Mouse (Mus musculus) granulocyte monocyte progenitor cell, adult 5-6 weeks (primary cell): ENCODE data around the gene Taar6. TPM values are rescaled to one million over a fixed set of nuclear protein-coding genes. Genes with fewer than 3 reads are reported as not detected.

Source experiments
- ATAC-seq: replicated peaks from 2 replicates; pipeline ENCODE4 v1.8.0; 2016; ENCODE audit warnings: mild to moderate bottlenecking, moderate TSS enrichment, inconsistent platforms; ENCODE audit not compliant: poor library complexity, severe bottlenecking
- total RNA-seq, 2 experiments: library from RNA; stranded (forward) in 1 of 2; stranded (reverse) in 1 of 2; fragments of 200-712, 200-1000 nt in 1 of 2; fragments of >200 nt in 1 of 2; fragmentation: Nextera tagmentation in 1 of 2; gene quantifications; 2 replicates each; pipeline ENCODE4 v1.2.3; 2014 to 2017

The Taar6 gene
- total RNA-seq (2014; fragmentation: Nextera tagmentation) (not detected in 2 replicates), total RNA-seq (2017) (not detected in 2 replicates)

DNA sequence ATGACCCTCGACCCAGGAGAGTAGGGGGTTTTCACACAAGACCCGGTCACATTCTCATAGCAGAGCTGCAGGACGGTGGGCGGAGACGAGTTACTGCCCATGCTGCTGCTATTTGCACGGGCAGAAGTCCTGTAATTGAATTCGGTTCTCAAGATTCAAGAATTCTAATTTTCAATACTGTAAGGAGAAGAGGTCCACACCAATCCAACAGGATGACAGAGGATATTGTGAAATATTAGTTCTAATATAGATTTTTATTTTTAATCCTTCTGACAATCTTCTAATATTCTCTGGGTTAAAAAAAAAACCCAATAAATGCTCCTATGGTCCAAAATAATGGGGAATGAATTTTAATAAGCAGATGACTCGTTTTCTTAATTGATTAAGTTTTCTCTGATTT, at the start of gene Taar6:
Gene Taar6, minus strand, starts transcription at position 101 of the 400 bp plus-strand sequence.
- no peak for ATAC-seq

GRCm38 (mm10) chr10:24031347-24031746, 45.9 kb upstream of the Taar6 start:
- ATAC-seq: no peak

GRCm38 (mm10) chr10:24026922-24027321, 41.5 kb upstream of the Taar6 start, which contains the start of gene Taar7d:
Gene Taar7d (plus strand): TSS chr10:24027222.
- ATAC-seq: no peak

DNA sequence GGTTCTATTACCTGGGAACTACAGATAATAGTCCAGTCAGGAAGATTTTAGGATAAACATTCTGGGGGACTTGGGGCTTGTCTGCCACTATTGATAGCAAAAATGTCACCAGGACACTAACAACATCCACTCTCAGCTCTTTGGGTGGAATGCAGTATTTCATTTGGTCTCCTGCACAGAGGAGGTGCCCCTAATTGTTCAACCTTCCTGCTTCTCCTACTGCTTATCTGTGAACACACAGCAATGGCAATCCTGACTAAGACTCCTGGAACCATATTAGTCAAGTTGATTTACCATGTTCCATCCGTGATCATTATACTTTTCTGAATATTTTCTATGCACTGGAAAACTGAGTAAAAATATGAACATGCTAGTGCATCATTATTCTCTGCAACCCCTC, 22.7 kb upstream of the Taar6 start:
- no peak for ATAC-seq

DNA sequence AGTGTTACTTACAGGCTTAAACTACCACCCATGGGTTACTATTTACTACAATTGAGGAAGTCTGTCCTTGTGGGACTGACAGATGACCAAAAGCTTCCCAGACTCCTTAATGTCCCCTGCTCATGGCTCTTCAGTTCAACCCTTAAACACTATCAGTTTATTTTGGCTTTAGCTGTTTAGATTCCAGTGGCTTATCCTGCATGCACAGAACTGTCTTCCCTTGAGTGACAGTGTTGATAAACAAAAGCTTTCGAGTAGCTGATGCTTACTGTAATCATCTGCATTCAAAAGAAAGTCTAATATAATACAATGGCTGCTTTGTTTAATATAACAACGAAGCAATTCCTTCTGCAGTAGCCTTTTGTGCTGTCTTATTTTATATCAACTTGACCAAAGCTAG, 21.6 kb upstream of the Taar6 start:
- ATAC-seq: no peak

DNA sequence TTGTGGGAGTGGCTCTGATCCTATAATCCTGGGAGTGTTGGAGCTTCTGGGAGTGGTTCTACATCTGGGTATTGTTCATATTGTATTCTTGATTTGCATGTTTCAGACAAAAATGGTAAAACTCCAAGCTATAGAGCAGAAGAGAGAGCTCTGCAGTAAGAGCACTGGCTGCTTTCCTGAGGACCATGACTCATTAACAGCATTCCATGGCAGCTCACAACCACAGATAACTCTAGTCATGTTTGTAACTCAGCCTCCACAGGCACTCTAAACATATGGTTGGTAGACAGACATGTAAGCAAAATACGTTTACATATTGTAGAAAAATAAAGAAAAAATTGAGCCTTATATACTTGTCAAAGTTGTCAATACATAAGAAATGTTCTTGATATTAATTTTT, 21.0 kb upstream of the Taar6 start:
- no peak for ATAC-seq

- ATAC-seq: no peak
Observed at GRCm38 (mm10) chr10:23999639-24000038, 14.2 kb upstream of the Taar6 start, which contains the start of gene Taar7b. Gene Taar7b (plus strand): TSS chr10:23999939.

DNA sequence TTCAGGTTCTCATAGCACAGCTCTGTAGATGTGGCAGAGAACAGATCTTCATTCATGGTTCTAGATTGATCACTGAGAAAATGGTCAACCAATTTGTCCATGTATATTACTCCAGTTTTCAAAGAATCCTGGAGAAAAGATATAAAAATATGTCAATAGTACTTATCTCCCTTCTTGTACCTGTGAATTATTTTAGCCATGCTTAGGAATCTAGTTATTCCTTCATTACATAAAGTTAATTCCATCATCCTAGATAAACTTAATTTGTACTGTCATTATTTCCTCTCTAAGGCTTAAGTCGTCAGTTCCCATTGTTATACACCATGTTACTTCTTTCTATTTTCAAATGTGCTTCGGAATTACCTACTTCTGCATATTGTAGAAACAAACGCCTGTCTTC, 7.9 kb upstream of the Taar6 start, which contains the start of gene Taar7a:
Gene Taar7a, minus strand, starts transcription at position 101 of the 400 bp plus-strand sequence.
- ATAC-seq: no peak

GRCm38 (mm10) chr10:23986419-23986818, 973 bp upstream of the Taar6 start:
- ATAC-seq: no peak

DNA sequence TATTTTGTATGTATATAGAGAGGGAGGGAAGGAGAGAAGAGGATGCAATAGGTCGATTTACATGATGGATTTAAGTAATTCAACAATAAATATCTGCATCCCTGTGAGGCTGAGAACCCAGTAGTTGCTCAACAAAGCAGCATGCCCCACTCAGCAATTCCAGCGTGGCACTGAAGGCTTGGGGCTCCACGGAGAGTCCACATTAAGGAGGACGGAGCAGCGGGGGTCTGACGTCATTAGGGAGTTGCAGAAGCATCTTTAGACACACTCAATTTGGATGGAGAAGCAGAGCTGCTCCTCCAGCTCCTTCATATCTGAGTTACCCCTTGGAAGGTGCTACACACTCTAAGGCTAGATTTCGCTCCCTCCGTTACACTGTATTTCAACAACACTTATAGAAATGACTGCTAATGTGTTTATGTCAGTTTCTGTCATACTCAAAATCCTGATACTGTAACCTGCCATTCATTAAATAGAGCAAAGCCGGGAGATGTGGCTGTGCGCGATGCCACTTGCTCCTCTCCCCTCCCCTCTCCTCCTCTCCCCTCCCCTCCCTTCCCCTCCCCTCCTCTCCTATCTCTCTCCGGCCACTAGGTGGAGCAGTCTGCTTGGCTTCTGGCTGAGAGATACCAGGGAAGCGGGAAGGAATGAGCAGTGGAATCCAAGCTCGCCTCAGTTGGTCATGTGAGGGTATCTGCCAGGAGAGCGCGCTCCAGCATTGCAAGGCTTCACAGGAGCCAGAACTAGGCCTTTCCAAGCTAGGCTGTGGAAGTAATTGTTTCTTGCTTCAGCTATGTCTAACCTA, 6.3 kb downstream of the Taar6 start:
- peak; percentile 100 for ATAC-seq

- ATAC-seq: no peak
Observed at GRCm38 (mm10) chr10:23977958-23978357, 7.5 kb downstream of the Taar6 start.

DNA sequence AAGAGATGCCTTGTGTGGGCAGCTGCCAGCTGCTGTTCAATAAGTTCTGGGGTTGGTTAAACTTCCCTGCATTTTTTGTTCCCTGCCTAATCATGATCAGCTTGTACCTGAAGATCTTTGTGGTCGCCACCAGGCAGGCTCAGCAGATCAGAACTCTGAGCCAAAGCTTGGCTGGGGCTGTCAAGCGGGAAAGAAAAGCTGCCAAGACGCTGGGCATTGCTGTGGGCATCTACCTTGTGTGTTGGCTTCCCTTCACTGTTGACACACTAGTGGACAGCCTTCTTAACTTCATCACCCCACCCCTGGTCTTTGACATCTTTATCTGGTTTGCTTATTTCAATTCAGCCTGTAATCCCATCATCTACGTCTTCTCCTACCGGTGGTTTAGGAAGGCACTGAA, 14.2 kb downstream of the Taar6 start:
- no peak for ATAC-seq

- ATAC-seq: no peak
Observed at GRCm38 (mm10) chr10:23970656-23971165, 14.7 kb downstream of the Taar6 start, which contains the start of gene Taar5. Gene Taar5 (plus strand): TSS chr10:23970706.

DNA sequence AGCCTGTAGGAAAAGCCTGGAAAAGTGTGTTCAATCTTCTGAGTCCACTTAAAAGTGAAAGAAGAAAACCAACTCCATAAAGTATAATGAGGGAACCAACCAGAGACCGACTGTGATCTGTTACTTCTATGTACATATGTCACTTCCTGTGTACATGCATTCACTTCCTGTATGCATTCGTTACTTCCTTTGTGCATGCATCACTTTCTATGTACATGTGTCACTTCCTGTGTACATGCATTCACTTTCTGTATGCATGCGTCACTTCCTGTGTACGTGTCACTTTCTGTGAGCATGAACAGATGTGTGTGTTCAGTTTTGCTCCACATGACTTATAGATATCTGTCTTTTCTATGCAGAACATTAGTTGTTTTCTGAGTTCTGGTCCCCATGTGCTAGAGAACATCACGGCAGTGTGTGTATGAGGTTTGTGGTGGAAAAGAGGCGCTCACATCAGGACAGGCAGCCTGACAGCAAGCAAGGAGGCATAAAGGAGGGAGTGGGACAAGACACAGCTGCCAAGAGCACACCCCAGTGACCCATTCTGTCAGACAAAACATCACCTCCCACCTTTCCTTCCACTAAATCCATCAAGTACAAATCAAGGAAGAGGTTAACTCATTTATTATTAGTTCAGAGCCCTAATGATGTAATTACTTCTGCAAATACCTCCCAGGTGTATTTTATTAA, 20.4 kb downstream of the Taar6 start:
- peak; percentile 56 for ATAC-seq

DNA sequence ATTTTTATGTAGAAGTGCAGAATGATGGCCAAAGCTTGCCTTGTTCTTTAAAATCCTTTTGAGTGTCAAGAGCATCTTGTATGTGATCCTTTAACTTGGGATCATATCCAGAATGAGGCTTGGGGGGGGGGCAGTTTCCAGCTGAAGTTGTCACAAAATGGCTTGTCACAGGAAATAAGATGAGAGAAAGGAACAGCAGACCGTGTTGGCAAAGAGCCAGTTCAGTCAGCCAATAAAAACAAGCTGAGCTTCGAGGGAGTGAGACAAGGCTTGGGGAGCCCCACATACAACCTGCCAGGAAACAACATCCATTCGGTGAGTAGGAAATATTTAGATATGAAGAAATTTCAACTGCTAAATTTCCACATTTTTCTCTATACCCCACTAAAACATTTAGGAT, 22.0 kb downstream of the Taar6 start:
- no peak for ATAC-seq

DNA sequence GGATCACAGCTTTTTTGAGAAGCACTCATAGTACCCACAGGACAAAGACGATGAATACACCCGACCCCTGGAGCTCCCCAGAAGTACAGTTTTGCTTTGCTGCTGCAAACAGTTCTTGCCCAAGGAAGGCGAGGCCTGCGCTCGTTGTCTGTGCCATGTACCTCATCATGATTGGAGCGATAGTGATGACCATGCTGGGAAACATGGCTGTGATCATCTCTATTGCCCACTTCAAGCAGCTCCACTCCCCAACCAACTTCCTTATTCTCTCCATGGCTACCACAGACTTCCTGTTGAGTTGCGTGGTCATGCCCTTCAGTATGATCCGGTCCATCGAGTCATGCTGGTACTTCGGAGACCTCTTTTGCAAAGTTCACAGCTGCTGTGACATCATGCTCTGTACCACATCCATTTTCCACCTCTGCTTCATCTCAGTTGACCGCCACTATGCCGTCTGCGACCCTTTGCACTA, 25.0 kb downstream of the Taar6 start, which contains the start of gene Taar4:
Gene Taar4, plus strand, starts transcription at position 51 of the 472 bp plus-strand sequence.
- peak; percentile 94 for ATAC-seq

- no peak for ATAC-seq
Observed at GRCm38 (mm10) chr10:23959071-23959470, 26.4 kb downstream of the Taar6 start.

GRCm38 (mm10) chr10:23951714-23952113, 33.7 kb downstream of the Taar6 start:
- no peak for ATAC-seq

- ATAC-seq: no peak
Observed at GRCm38 (mm10) chr10:23949508-23950005, 35.9 kb downstream of the Taar6 start, which contains the start of gene Taar3. Gene Taar3 (plus strand): TSS chr10:23949558.

DNA sequence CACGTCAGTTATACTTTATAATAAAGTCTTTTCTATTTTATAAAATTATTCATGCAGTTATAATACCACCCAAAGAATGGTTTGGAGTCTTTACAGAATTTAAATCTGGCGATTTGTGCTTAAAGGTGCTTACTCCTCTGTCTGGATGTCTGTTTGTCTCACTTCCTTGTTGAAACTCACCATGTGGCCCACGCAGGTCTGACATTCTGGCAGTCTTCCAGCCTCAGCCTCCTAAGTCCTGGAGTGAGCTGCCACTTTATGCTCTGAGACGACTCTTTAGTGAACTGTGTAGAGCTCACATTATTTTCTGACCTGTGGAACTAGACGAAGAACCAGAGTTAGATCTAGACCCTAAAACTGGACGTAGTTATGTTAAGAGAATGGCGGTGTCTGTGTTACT, 37.4 kb downstream of the Taar6 start:
- ATAC-seq: no peak

GRCm38 (mm10) chr10:23942465-23942864, 43.0 kb downstream of the Taar6 start:
- peak; percentile 72 for ATAC-seq
